Mouse (Mus musculus): ENCODE results near the gene Gm20715. TPM values are rescaled to one million over a fixed set of nuclear protein-coding genes. Genes with fewer than 3 reads are reported as not detected.

Gene Gm20715
- polyA plus RNA-seq, 1 experiment from 2014 or later, result 0.05 TPM

- Histone ChIP-seq H3K9ac (peak within 1 kb of the TSS; percentile 82), H3K4me1 (peaks cover 24% of the 10 kb centered on the region), H3K27ac (peak within 1 kb of the TSS; percentile 67), H3K4me3 (peak within 1 kb of the TSS; percentile 85), H3K27me3 (replicated peaks) (no peaks in the 10 kb centered on the region), H3K36me3 (replicated peaks) (no peaks in the 10 kb centered on the region), H3K4me2 (peak within 1 kb of the TSS; percentile 93), H3K9me3 (no peaks in the 10 kb centered on the region)
- ATAC-seq (replicated peaks), result peak; percentile 95
- under 1% methylated on average over 28 of the region's 28 CpGs for WGBS
These were observed 27.0 kb upstream of the Gm20715 start, which contains the start of gene Zfp28 for GRCm38 (mm10) chr7:6383044-6383455. TSS of gene Zfp28 (plus strand) at chr7:6383295.

- H3K27ac ChIP-seq, result no peak overlapping the region
- H3K36me3 ChIP-seq (replicated peaks), result no peaks in the 10 kb centered on the region
- ATAC-seq (replicated peaks), result peak; percentile 21
- H3K4me2 ChIP-seq, result peak overlapping the region; percentile 93
- H3K27me3 ChIP-seq (replicated peaks), result no peaks in the 10 kb centered on the region
- peak overlapping the region; percentile 82; the same call in 1 of the 2 replicates for H3K9ac ChIP-seq
- no peaks in the 10 kb centered on the region for H3K9me3 ChIP-seq
- WGBS, result 69% methylated on average over 8 of the region's 8 CpGs
- H3K4me3 ChIP-seq, result peak overlapping the region; percentile 85
- peaks cover 24% of the 10 kb centered on the region for H3K4me1 ChIP-seq
These were observed 26.1 kb upstream of the Gm20715 start for GRCm38 (mm10) chr7:6384011-6384410.

GRCm38 (mm10) chr7:6386995-6387394 lies 23.1 kb upstream of the Gm20715 start:
- Histone ChIP-seq H3K27me3 (replicated peaks) (no peaks in the 10 kb centered on the region), H3K4me3 (no peak overlapping the region), H3K4me2 (no peak overlapping the region), H3K27ac (no peak overlapping the region), H3K4me1 (peaks cover 24% of the 10 kb centered on the region), H3K36me3 (replicated peaks) (peaks cover 20% of the 10 kb centered on the region), H3K9ac (no peak overlapping the region), H3K9me3 (no peaks in the 10 kb centered on the region)
- ATAC-seq (replicated peaks), result no peak
- WGBS, result 94% methylated on average over 8 of the region's 8 CpGs

GRCm38 (mm10) chr7:6388971-6389370 lies 21.1 kb upstream of the Gm20715 start:
- Histone ChIP-seq H3K36me3 (replicated peaks) (peaks cover 37% of the 10 kb centered on the region), H3K4me3 (no peak overlapping the region), H3K4me2 (no peak overlapping the region), H3K27me3 (replicated peaks) (no peaks in the 10 kb centered on the region), H3K27ac (no peak overlapping the region), H3K9me3 (no peaks in the 10 kb centered on the region), H3K9ac (no peak overlapping the region), H3K4me1 (peaks cover 10% of the 10 kb centered on the region)
- 89% methylated on average over 5 of the region's 5 CpGs for WGBS
- ATAC-seq (replicated peaks), result no peak

- Histone ChIP-seq H3K27me3 (replicated peaks) (no peaks in the 10 kb centered on the region), H3K4me2 (no peak overlapping the region), H3K9ac (no peak overlapping the region), H3K36me3 (replicated peaks) (peaks cover 37% of the 10 kb centered on the region), H3K27ac (no peak overlapping the region), H3K4me3 (no peak overlapping the region), H3K4me1 (peaks cover 5% of the 10 kb centered on the region), H3K9me3 (no peaks in the 10 kb centered on the region)
- ATAC-seq (replicated peaks), result no peak
- WGBS, result 73% methylated on average over 5 of the region's 5 CpGs
These were observed 20.6 kb upstream of the Gm20715 start for GRCm38 (mm10) chr7:6389449-6389848.

- Histone ChIP-seq H3K9me3 (no peaks in the 10 kb centered on the region), H3K27me3 (replicated peaks) (no peaks in the 10 kb centered on the region), H3K9ac (peak within 1 kb of the TSS; percentile 54), H3K4me1 (peaks cover 13% of the 10 kb centered on the region), H3K36me3 (replicated peaks) (peaks cover 23% of the 10 kb centered on the region; the same call in 1 of the 2 replicates), H3K4me2 (peak within 1 kb of the TSS; percentile 73), H3K4me3 (peak within 1 kb of the TSS; percentile 46), H3K27ac (peak within 1 kb of the TSS; percentile 42)
- ATAC-seq (replicated peaks), result peak; percentile 94
- 27% methylated on average over 25 of the region's 25 CpGs for WGBS
These were observed 11.8 kb upstream of the Gm20715 start, which contains the start of gene Smim17 for GRCm38 (mm10) chr7:6397996-6398975. TSS of gene Smim17 (plus strand) at chr7:6398715.

GRCm38 (mm10) chr7:6414626-6415441 lies 4.8 kb downstream of the Gm20715 start:
- ATAC-seq (replicated peaks), result peak; percentile 94
- peak overlapping the region; percentile 59 for H3K4me2 ChIP-seq
- peak overlapping the region; percentile 43 for H3K4me3 ChIP-seq
- no peaks in the 10 kb centered on the region for H3K9me3 ChIP-seq
- H3K36me3 ChIP-seq (replicated peaks), result no peaks in the 10 kb centered on the region
- no peaks in the 10 kb centered on the region for H3K4me1 ChIP-seq
- peak overlapping the region; percentile 46 for H3K27ac ChIP-seq
- no peaks in the 10 kb centered on the region for H3K27me3 ChIP-seq (replicated peaks)
- peak overlapping the region; percentile 55 for H3K9ac ChIP-seq
- 8% methylated on average over 16 of the region's 22 CpGs for WGBS

- Histone ChIP-seq H3K27me3 (replicated peaks) (no peaks in the 10 kb centered on the region), H3K4me2 (peak overlapping the region; percentile 59), H3K4me1 (no peaks in the 10 kb centered on the region), H3K27ac (peak overlapping the region; percentile 46), H3K4me3 (peak overlapping the region; percentile 43), H3K9ac (peak overlapping the region; percentile 55), H3K9me3 (no peaks in the 10 kb centered on the region), H3K36me3 (replicated peaks) (no peaks in the 10 kb centered on the region)
- ATAC-seq (replicated peaks), result peak; percentile 79
- WGBS, result 18% methylated on average over 8 of the region's 8 CpGs
These were observed 5.3 kb downstream of the Gm20715 start for GRCm38 (mm10) chr7:6415442-6415787.

- Histone ChIP-seq H3K4me3 (no peak overlapping the region), H3K27me3 (replicated peaks) (no peaks in the 10 kb centered on the region), H3K9me3 (no peaks in the 10 kb centered on the region), H3K4me1 (no peaks in the 10 kb centered on the region), H3K27ac (no peak overlapping the region), H3K9ac (no peak overlapping the region), H3K4me2 (no peak overlapping the region), H3K36me3 (replicated peaks) (no peaks in the 10 kb centered on the region)
- WGBS, result 78% methylated on average over 6 of the region's 6 CpGs
- ATAC-seq (replicated peaks), result no peak
These were observed 9.8 kb downstream of the Gm20715 start for GRCm38 (mm10) chr7:6419894-6420293.

GRCm38 (mm10) chr7:6429381-6429780 lies 19.3 kb downstream of the Gm20715 start:
- H3K4me3 ChIP-seq, result no peak overlapping the region
- peaks cover 3% of the 10 kb centered on the region; the same call in 1 of the 2 replicates for H3K9me3 ChIP-seq
- 87% methylated on average over 3 of the region's 3 CpGs for WGBS
- no peaks in the 10 kb centered on the region for H3K27me3 ChIP-seq (replicated peaks)
- ATAC-seq (replicated peaks), result no peak
- no peaks in the 10 kb centered on the region; the same call in 1 of the 2 replicates for H3K36me3 ChIP-seq (replicated peaks)
- H3K27ac ChIP-seq, result no peak overlapping the region
- peaks cover 3% of the 10 kb centered on the region for H3K4me1 ChIP-seq
- H3K9ac ChIP-seq, result no peak overlapping the region
- no peak overlapping the region for H3K4me2 ChIP-seq

- no peak overlapping the region for H3K4me2 ChIP-seq
- H3K4me3 ChIP-seq, result no peak overlapping the region
- ATAC-seq (replicated peaks), result no peak
- H3K36me3 ChIP-seq (replicated peaks), result no peaks in the 10 kb centered on the region; the same call in 1 of the 2 replicates
- H3K9me3 ChIP-seq, result peaks cover 3% of the 10 kb centered on the region; the same call in 1 of the 2 replicates
- no peak overlapping the region for H3K9ac ChIP-seq
- H3K27me3 ChIP-seq (replicated peaks), result no peaks in the 10 kb centered on the region
- no peak overlapping the region for H3K27ac ChIP-seq
- 39% methylated on average over 2 of the region's 2 CpGs for WGBS
- peaks cover 10% of the 10 kb centered on the region for H3K4me1 ChIP-seq
These were observed 20.3 kb downstream of the Gm20715 start for GRCm38 (mm10) chr7:6430342-6430741.

GRCm38 (mm10) chr7:6438388-6438787 lies 28.3 kb downstream of the Gm20715 start, which contains the start of gene Olfr1344:
TSS of gene Olfr1344 (plus strand) at chr7:6438688.
- Histone ChIP-seq H3K27ac (no peak within 1 kb of the TSS), H3K9ac (no peak within 1 kb of the TSS), H3K9me3 (no peaks in the 10 kb centered on the region), H3K4me3 (no peak within 1 kb of the TSS), H3K4me2 (no peak within 1 kb of the TSS), H3K4me1 (peaks cover 16% of the 10 kb centered on the region), H3K36me3 (replicated peaks) (no peaks in the 10 kb centered on the region), H3K27me3 (replicated peaks) (no peaks in the 10 kb centered on the region)
- WGBS, result 86% methylated on average over 3 of the region's 3 CpGs
- ATAC-seq (replicated peaks), result no peak

Measured in midbrain, embryonic 15.5 days (tissue).